Mouse (Mus musculus): ENCODE data around the gene Speer4f2.
"Not testable (repeated sequence)": the region's sequence is repeated elsewhere in the genome, so short reads cannot be mapped to it uniquely, and the experiment has no call there.

Speer4f2 gene

DNA sequence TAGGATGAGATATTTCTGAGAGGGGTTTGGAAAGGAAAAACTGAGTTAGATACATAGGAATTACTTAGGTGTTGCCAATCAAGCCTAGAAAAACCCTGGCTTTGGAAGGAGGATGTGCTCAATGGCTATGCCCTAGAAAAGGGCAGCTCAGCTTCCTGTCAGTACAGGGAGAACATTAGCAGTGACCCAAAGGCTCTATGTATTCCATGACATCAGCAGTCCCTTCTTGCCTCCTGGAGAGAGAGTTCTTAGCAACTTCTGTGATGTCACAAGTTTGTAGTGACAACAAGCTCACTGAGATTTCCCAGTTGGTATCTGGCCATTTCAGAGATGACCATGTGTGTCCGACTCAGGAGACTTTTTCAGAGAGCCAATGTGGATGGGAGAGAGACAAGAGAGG lies at the start of gene Speer4f2:
Gene Speer4f2 (plus strand): TSS at position 301 of the 400 bp plus-strand sequence.
- not testable (repeated sequence) for DNase-seq

DNA sequence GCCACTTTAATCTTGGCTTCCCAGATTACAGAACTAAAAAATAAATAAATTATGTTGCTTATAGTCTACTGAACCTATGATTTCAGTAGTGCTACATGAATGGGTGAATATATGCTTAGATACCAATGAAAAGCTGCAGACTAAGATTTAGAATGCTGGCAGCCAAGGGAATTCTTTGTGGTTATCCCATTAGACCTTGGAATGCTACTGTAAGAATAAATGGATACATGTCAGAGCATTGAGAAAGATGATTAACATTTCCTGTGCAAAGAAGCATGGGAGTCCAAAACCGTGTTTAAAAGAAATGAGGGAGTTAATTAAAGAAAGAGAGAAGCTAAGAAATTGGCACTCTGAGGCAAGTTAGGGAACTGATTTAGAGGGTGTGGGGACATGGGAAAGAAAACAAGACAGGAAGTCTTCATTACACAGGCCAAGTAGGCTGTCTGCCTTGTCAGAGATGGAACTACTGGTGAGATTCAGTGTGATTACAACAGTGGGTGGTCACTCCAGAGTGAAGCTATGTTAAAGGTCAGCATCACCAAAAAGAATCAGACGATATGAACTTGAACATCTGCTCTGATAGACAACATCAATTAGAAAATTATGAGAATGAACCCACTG lies 43.9 kb upstream of the Speer4f2 start:
- no peak for DNase-seq

DNA sequence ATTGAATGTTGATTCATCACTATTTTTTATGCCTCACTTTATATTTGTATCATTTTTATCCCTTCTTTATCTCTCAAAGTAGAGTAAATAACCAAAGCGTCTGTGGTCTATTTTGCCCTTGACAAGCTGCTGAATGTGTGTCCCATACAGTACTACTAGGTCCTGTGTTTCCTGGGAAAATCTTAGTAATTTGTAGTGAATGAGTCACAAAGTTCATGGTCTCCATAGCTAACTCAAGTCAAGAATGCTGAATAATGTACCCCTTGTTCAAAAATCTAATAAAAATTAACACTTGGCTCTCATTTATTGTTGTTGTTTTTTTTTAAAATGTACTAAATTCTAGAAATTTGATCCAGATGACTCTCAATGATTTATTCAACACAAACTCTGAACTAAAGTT lies 38.1 kb upstream of the Speer4f2 start:
- no peak for DNase-seq

DNA sequence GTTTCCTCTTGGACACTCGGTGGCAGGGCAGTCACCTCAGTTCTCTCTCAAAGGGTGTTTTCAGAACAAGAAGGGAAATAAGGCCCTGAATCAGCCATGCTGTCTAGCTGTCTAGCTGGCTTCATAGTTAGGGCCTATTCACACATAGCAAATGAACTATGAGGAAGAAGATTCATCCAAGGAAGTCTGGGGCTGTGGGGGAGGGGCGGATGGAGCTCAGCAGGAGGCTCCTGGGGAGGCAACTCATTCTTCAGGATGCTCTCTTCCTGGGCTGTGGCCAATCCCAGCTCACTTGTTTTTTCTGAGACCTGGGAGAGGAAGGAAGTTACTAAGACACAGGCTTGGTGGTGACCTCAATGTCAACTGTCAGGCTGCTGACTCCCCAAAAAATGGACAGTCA lies 27.2 kb upstream of the Speer4f2 start:
- DNase-seq: peak; percentile 22 to 33

DNA sequence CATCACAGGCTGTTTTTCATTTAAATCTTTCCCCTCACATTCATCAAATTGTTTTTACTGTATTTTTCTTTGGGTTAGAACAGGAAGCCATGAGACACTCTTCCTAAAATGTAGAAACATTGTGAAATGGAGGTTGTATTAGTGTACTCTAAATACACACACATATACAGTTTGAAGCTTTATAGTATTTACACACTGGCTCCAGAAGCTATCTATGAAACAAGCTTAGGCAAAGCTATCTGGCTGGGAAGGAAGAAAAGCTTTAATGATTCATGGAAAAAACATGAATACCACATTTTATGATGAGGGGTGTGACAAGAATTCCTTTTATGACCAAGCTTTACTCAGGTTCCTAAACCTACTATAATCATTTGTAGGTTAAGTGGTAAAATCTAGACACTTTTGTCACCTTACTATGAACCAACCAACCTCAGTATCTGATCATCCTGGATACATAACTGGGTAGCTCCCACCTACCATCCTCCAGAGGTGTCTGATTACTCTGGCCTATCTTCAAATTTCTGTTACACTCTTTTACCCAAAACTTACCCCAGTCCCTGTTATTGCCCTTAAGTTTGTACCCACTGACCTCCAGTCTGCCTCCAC lies 13.5 kb upstream of the Speer4f2 start:
- no peak for DNase-seq

DNA sequence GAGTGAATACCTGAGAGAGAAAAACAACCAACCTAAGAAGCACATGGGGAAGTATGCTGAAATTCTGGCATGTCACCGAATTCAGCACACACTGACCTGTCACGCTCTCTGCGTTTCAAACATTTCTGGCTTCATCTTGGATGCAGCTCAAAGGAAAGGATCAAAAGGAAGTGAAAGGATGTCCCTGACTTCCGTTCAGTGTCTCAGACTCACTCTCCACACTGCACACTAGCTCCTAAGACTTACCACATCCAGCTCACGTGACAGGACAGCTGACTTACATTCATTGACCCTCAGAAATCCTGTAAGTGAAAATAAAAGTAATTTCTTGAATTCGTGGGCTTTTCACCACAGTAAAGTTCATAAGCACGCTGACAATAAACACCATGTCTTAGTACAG lies 16.9 kb downstream of the Speer4f2 start:
- DNase-seq: no peak

DNA sequence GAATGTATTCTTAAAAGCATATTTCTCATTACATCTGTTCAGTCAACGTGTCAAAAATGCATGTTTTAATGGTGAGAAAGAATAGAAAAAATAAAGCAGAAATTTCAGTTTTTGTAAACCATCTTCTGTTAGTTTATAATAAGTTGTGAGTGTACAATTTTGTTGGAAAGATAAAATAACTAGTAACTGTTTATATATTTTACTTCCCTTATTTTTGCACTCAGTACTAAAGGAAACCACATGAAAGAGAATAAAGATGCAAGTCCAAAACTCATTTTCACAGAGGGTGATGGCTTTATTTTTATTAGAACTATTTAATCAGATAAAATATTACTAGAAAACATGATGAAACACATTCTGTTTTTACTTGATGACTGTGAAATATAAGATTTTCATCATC lies 18.2 kb downstream of the Speer4f2 start:
- DNase-seq: no peak

DNA sequence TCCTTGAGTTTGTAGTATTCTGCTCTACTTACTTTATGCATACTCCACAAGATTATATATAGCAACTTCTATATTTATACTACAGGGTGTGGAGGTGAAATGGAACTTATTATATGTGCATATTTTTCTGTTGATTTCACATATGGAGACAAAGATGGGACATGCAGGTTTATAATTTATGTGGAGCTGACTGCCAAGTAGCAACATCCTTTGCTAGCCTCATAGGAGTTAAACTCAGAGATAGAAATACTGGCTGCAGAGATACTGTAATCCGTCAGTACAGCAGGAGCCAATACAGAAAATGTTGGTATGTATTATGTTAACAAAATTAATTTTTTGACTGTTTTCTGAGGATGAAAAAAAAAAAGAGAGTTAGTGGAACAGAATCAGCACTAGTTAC lies 27.6 kb downstream of the Speer4f2 start:
- no peak for DNase-seq

DNA sequence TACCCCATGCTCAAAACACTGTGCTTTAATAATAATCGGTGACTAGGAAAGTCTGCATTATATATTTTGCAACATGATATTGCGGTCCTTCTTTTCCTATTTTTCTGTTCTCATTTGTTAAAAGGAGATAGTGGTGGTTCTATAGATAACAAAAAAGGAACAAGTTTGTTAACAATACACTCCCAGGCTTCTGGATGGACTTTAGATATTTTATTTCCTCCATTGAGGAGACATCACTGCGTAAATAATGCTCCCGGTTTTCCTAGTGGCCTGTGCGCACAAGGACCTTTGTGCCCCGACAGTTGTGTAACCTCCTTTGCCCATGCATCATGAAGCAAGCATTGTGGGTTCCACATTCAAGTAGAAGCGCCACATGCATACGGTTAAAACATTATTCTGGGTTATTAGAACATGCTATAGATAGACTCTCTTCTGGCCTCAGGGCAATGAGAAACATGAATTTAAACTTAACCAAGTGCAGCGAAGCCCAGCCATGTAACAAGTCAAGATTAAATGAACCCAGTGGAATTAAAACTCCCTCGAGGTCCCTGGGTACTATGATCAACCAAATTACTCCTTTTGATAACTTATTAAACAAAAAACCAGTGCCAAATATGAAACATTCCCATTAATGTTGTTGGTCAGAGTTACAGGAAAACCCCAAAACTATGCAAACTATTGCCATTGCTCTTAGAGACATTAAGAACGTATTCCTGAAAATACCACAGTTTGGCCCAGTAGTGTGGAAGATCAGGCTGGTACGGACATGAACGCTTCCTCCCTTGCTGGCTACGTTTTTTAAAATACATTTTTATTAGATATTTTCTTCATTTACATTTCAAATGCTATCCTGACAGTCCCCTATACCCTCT lies 28.5 kb downstream of the Speer4f2 start:
- DNase-seq: no peak

DNA sequence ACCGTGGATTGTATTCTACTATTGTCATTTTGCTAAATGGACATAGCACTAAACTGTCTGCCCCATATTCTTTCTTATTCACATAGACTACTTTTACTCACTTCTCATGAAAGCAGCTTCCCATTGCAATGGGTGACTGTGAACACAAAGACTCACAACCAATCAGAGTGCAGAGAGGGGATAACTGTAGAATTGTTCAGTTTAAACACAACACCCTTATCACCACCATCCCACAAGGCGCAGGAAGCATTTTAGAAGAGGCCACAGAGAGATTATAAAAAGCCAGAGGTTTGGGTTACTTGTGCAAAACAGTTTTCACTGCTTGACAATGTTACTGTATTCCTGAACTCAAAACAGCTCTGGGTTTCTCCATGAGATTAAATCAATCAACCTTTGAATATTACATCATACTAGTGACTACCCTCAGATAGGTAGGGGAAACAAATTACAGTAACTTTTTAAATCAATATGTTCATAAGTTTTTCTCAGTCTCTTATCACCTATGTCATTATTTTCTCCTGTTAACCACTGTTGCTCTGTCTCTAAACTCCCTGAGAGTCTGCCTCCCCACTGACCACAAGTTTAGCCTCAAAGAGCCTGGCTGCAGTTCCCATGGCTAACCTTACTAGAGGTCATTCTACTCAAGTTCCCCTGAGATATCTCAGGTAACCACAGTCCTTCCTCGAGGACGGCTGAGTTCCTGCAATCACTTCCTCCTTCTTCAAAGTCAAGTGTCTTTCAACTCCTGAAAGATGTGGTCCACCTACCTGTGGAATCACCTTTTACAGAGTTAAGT lies 29.5 kb downstream of the Speer4f2 start:
- no peak for DNase-seq

DNA sequence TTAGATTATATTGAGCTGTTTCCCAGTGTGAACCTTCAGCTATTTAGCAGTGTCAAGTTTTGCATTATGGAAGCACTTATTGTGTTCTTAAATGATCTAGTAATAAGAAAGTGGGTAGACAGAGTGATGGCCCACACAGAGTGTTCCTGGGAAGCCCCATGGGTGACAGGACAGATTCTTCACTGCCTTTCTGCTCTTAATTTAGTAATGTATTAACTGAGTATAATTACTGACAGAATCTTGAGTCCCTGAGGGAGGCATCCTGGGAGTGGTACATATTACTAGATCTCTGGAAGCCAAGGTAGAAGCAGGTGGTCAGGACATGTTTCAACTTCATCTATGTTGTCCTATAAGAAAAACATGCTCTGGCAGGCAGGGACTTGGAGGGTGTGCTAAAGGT lies 30.6 kb downstream of the Speer4f2 start:
- no peak for DNase-seq

DNA sequence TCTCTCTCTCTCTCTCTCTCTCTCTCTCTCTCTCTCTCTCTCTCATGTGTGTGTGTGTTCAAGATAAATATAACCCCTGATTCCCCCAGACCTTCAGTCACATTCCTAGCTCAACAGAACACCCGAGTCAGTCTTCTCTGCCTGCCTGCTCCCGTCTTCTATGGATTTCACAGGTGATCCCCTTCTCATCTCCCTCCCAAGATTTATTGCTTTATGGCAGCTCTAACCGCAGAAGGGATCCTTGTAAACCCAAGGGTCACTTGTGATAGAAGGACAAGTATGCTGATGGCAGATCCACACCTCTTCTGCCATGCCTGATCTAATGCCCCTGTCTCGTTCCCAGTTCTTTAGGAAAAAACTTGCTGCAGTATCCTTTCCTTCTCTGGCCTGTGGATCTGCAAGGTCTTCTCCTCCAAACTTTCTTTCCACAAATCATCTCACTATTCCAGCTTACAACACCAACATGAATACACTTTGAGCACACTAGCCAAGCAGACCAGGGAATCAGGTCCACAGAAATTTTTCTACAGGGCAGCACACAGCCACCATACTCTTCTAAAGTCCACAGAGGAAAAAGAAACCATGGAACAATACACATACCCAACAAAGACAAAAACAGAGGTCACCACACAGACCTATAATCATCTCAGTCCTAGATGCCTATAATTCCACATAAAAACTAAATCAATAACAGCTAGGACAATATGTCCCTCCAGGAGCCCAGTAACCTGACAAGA lies 36.1 kb downstream of the Speer4f2 start:
- DNase-seq: no peak

DNA sequence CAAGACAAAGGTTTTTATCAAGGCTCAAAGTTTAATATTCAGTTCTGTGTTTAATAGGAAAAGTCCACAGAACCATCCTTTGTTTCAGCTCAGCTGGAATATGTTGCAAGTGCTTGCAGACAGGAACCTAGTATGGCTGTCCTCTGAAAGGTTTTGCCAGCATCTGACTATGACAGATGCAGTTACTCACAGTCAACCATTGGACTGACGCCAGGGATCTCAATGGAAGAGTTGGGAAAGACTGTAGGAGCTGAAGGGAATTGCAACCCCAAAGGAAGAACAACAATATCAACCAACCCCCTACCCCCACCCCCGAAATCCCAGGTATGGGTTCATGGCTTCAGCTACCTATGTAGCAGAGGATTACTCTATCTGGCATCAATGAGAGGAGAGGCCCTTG lies 44.2 kb downstream of the Speer4f2 start:
- DNase-seq: no peak

DNA sequence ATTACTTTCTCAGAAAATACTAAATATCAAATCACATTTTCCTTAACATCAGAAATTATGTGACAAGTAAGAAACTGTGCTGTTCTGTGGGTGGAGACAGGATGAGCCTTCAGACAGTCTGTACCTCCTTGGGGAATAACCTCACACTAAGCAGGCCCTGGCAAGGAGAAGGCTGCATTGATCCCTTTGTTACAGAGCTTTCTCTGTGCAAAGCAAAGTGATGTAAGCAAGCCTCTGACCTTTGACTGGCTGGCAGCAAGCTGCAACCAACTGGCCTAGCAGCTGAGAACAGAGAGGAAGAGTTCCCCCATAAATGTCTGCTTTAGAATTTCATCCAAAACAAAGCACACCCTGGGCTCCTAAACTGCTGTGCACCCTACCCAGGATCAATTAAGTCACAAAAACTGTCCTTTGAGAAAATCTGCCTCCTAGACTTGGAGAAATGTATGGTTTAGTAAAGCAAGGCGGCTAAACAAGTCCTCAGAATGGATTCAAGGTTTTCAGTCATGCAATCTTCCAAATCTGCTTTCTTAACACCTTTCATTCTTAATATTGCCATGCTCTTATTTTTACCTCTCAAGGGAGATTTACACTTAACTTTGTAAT lies 46.3 kb downstream of the Speer4f2 start:
- DNase-seq: no peak

DNA sequence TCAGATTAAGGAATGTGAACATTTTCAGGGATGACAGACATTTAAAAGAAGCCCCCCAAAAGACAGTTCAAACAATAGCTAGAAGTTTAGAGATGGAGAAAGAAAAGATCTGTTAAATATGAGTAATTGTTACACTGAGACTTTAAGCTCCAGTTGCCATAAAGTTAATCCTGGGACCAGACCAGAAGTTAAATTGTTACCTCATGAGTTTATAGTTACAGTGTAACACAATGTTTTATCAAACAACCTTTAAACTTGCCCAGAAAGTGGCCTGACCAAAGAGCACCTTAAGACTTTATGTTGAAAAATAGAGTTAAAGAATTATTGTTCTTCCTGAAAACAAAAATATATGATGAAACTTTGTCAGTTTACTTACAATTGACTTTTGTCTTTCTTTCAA lies 46.9 kb downstream of the Speer4f2 start:
- DNase-seq: no peak

DNA sequence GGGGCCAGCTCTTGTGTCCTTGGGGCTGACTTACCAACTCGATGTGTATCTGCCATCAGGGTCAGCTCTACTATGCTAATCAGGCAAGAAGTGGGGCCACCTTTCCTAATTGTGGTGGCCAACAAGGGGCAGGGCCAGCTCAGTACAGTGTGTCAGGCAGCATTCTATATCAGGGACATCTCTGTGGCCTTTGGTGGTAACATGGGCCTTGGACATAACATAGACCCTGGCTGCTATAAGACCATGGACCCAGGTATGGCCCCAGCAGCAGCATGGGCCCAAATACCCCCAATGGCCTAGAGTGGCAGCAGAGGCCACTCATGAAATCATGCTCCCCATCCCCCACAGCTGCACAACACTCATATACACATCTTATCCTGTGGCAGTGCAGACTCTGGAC lies 49.2 kb downstream of the Speer4f2 start:
- no peak for DNase-seq

DNA sequence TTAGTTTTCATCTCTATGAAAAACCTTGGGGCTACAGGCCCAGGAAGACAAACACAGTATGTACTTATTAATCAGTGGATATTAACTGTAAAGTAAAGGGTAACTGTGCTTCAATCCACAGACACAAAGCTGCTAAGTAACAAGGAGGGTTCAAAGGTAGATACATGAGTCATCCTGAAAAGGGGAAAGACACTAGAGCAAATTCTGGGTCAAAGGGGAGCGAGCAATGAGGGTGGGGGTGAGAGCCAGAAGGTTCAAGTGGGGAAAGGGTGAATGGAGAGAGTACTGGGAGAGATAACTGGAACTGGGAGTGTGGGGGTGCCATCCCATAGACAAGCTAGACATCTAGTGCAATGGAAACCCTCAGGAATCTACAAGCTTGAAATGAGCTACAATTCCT lies 54.0 kb downstream of the Speer4f2 start:
- DNase-seq: no peak
